Mouse (Mus musculus) T-helper 2 cell (primary cell): ENCODE measurements around the gene Vars.

Source experiments
- in situ Hi-C: fragments of 300-600 bp; cut with MboI, MseI; formaldehyde crosslinking; loops from one replicate; pipeline ENCODE4 v1.15.1; 2025; ENCODE audit warnings: high pct_unique_total_duplicates

The Vars gene

GRCm38 (mm10) chr17:35045807-35046680 is 45.3 kb downstream of the Vars start:
- in situ Hi-C loops, result no loop called here

GRCm38 (mm10) chr17:35046681-35047455 is 46.1 kb downstream of the Vars start, which contains the start of gene Msh5:
Gene Msh5 (minus strand): TSS chr17:35046745.
- in situ Hi-C loops, result no loop called here

GRCm38 (mm10) chr17:35047688-35048087 is 46.9 kb downstream of the Vars start:
- in situ Hi-C loops, result no loop called here

- in situ Hi-C loops, result no loop called here
Measured at GRCm38 (mm10) chr17:35048149-35048931, 47.6 kb downstream of the Vars start.

GRCm38 (mm10) chr17:35048932-35049440 is 48.2 kb downstream of the Vars start:
- in situ Hi-C loops, result no loop called here

- in situ Hi-C loops, result no loop called here
Measured at GRCm38 (mm10) chr17:35049561-35050016, 48.8 kb downstream of the Vars start, which contains the start of gene Clic1. Gene Clic1 (plus strand): TSS chr17:35049966.

GRCm38 (mm10) chr17:35050126-35050750 is 49.5 kb downstream of the Vars start:
- in situ Hi-C loops, result no loop called here

GRCm38 (mm10) chr17:35051156-35052086 is 50.6 kb downstream of the Vars start:
- in situ Hi-C loops, result no loop called here

GRCm38 (mm10) chr17:35052271-35052798 is 51.5 kb downstream of the Vars start:
- in situ Hi-C loops, result no loop called here

GRCm38 (mm10) chr17:35055691-35056495 is 55.1 kb downstream of the Vars start:
- in situ Hi-C loops, result no loop called here

- in situ Hi-C loops, result no loop called here
Measured at GRCm38 (mm10) chr17:35057090-35057489, 56.3 kb downstream of the Vars start.

GRCm38 (mm10) chr17:35058316-35058715 is 57.5 kb downstream of the Vars start:
- in situ Hi-C loops, result no loop called here

GRCm38 (mm10) chr17:35058911-35059892 is 58.4 kb downstream of the Vars start, which contains the start of gene Ddah2:
Gene Ddah2 (plus strand): TSS chr17:35059035.
- in situ Hi-C loops, result no loop called here

GRCm38 (mm10) chr17:35060071-35060470 is 59.3 kb downstream of the Vars start:
- in situ Hi-C loops, result loop anchor here (10.0 kb wide), 1 partner anchor 45 kb away; the partner anchor contains the start of gene Vwa7

- in situ Hi-C loops, result loop anchor here (10.0 kb wide), 1 partner anchor 46 kb away; the partner anchor contains the start of gene Vwa7
Measured at GRCm38 (mm10) chr17:35060737-35061297, 60.0 kb downstream of the Vars start.

GRCm38 (mm10) chr17:35061299-35061698 is 60.5 kb downstream of the Vars start:
- in situ Hi-C loops, result loop anchor here (10.0 kb wide), 1 partner anchor 46 kb away; the partner anchor contains the start of gene Vwa7

GRCm38 (mm10) chr17:35063466-35063865 is 62.7 kb downstream of the Vars start:
- in situ Hi-C loops, result loop anchor here (10.0 kb wide), 1 partner anchor 49 kb away; the partner anchor contains the start of gene Vwa7
